Mouse (Mus musculus): ENCODE results near the gene Hist1h2bl.

- TF ChIP-seq POLR2A (IDR thresholded peaks at IDR 0.05; ENCODE audit: control insufficient read depth, extremely low read depth, insufficient read depth, low read length, poor library complexity) (no peak), CTCF (IDR thresholded peaks at IDR 0.05; ENCODE audit: borderline replicate concordance, control insufficient read depth, extremely low read depth, insufficient read depth, low read length, poor library complexity) (no peak)
These were observed 17.5 kb upstream of the Hist1h2bl start for GRCm38 (mm10) chr13:21733466-21733865.

Data from thymus, adult 2 months (tissue).